Mouse (Mus musculus) liver, embryonic 11.5 days (tissue): ENCODE measurements around the gene Il18. TPM values are rescaled to one million over a fixed set of nuclear protein-coding genes. Genes with fewer than 3 reads are reported as not detected.

Source experiments
- polyA plus RNA-seq: library from polyadenylated mRNA; unstranded; fragments of >200 nt; fragmentation: Nextera tagmentation; extraction: Ambion mirVana; gene quantifications from 2 replicates; pipeline ENCODE4 v1.2.1, GENCODE M21; 2014

Gene Il18
- polyA plus RNA-seq, 1 experiment from 2014 or later: 3.4 TPM

Other genes starting within 250 kb of the Il18 start
- 310 and 407 TPM in 2 replicates for gene Rpl10-ps3, start 209.9 kb upstream of the Il18 start, polyA plus RNA-seq
- gene Plet1, start 60.3 kb upstream of the Il18 start, polyA plus RNA-seq: 0.53 and 0.55 TPM in 2 replicates
- 69.4 and 70.1 TPM in 2 replicates for gene Pts, start 26.1 kb upstream of the Il18 start, polyA plus RNA-seq
- 0.22 and 0.27 TPM in 2 replicates for gene Bco2, start 354 bp downstream of the Il18 start, polyA plus RNA-seq
- not detected in 2 replicates for gene Tex12, start 6.5 kb downstream of the Il18 start, polyA plus RNA-seq
- gene Sdhd, start 49.0 kb downstream of the Il18 start, polyA plus RNA-seq: 503 and 533 TPM in 2 replicates
- gene Timm8b, start 49.1 kb downstream of the Il18 start, polyA plus RNA-seq: 301 and 312 TPM in 2 replicates
- gene Pih1d2, start 62.5 kb downstream of the Il18 start, polyA plus RNA-seq: 3.3 and 4.2 TPM in 2 replicates
- gene Nkapd1, start 62.6 kb downstream of the Il18 start, polyA plus RNA-seq: 16.2 and 20.1 TPM in 2 replicates
- 77.3 and 83.7 TPM in 2 replicates for gene Dlat, start 105.0 kb downstream of the Il18 start, polyA plus RNA-seq
- 2.3 and 3.5 TPM in 2 replicates for gene Dixdc1, start 184.7 kb downstream of the Il18 start, polyA plus RNA-seq
- 2.6 and 4.5 TPM in 2 replicates for gene 2310030G06Rik, start 191.7 kb downstream of the Il18 start, polyA plus RNA-seq
- gene Cryab, start 196.5 kb downstream of the Il18 start, polyA plus RNA-seq: 8.0 and 13.7 TPM in 2 replicates
- 1.3 and 2.3 TPM in 2 replicates for gene Hspb2, start 197.5 kb downstream of the Il18 start, polyA plus RNA-seq
- gene Fdxacb1, start 213.4 kb downstream of the Il18 start, polyA plus RNA-seq: 15.7 and 16.0 TPM in 2 replicates
- gene Alg9, start 220.2 kb downstream of the Il18 start, polyA plus RNA-seq: 33.0 and 40.0 TPM in 2 replicates
- 16.2 and 17.5 TPM in 2 replicates for gene 1110032A03Rik, start 220.7 kb downstream of the Il18 start, polyA plus RNA-seq